Mouse (Mus musculus) thymus, postnatal 25 days (tissue): ENCODE data around the gene Mob3b.

ENCODE experiments used
- DNase-seq: peaks from one replicate; pipeline ENCODE4 v3.0.0; 2022

Mob3b gene

GRCm38 (mm10) chr4:35156751-35157611, at the start of gene Mob3b:
TSS of gene Mob3b (minus strand) at chr4:35157484.
- peak; percentile 94 for DNase-seq

- no peak for DNase-seq
Measured at GRCm38 (mm10) chr4:35204659-35205058, 47.4 kb upstream of the Mob3b start.

- DNase-seq: no peak
Measured at GRCm38 (mm10) chr4:35203724-35204123, 46.4 kb upstream of the Mob3b start.

- no peak for DNase-seq
Measured at GRCm38 (mm10) chr4:35201700-35202099, 44.4 kb upstream of the Mob3b start.

- no peak for DNase-seq
Measured at GRCm38 (mm10) chr4:35192725-35193124, 35.4 kb upstream of the Mob3b start.

- DNase-seq: no peak
Measured at GRCm38 (mm10) chr4:35189794-35190193, 32.5 kb upstream of the Mob3b start.

GRCm38 (mm10) chr4:35187617-35188326, 30.5 kb upstream of the Mob3b start:
- DNase-seq: no peak

GRCm38 (mm10) chr4:35177926-35178645, 20.8 kb upstream of the Mob3b start:
- DNase-seq: no peak

- no peak for DNase-seq
Measured at GRCm38 (mm10) chr4:35175566-35175965, 18.3 kb upstream of the Mob3b start.

GRCm38 (mm10) chr4:35173551-35173950, 16.3 kb upstream of the Mob3b start:
- no peak for DNase-seq

- DNase-seq: no peak
Measured at GRCm38 (mm10) chr4:35172471-35172870, 15.2 kb upstream of the Mob3b start.

- DNase-seq: no peak
Measured at GRCm38 (mm10) chr4:35169571-35170125, 12.4 kb upstream of the Mob3b start.

GRCm38 (mm10) chr4:35167855-35168254, 10.6 kb upstream of the Mob3b start:
- no peak for DNase-seq

- no peak for DNase-seq
Measured at GRCm38 (mm10) chr4:35165947-35166346, 8.7 kb upstream of the Mob3b start.

- no peak for DNase-seq
Measured at GRCm38 (mm10) chr4:35165275-35165674, 8.0 kb upstream of the Mob3b start.

GRCm38 (mm10) chr4:35157815-35158214, 531 bp upstream of the Mob3b start:
- no peak for DNase-seq

GRCm38 (mm10) chr4:35156149-35156611, 1.1 kb downstream of the Mob3b start:
- peak; percentile 75 for DNase-seq

- DNase-seq: peak; percentile 71
Measured at GRCm38 (mm10) chr4:35155132-35155922, 2.0 kb downstream of the Mob3b start.

- no peak for DNase-seq
Measured at GRCm38 (mm10) chr4:35154051-35154450, 3.2 kb downstream of the Mob3b start.

GRCm38 (mm10) chr4:35151756-35152155, 5.5 kb downstream of the Mob3b start, which contains the start of gene Ifnk:
TSS of gene Ifnk (plus strand) at chr4:35152056.
- no peak for DNase-seq

- DNase-seq: no peak
Measured at GRCm38 (mm10) chr4:35150706-35151105, 6.6 kb downstream of the Mob3b start.

GRCm38 (mm10) chr4:35148326-35148725, 9.0 kb downstream of the Mob3b start:
- DNase-seq: no peak
